Mouse (Mus musculus): Measurements from ENCODE around the gene Gm15217.

DNA sequence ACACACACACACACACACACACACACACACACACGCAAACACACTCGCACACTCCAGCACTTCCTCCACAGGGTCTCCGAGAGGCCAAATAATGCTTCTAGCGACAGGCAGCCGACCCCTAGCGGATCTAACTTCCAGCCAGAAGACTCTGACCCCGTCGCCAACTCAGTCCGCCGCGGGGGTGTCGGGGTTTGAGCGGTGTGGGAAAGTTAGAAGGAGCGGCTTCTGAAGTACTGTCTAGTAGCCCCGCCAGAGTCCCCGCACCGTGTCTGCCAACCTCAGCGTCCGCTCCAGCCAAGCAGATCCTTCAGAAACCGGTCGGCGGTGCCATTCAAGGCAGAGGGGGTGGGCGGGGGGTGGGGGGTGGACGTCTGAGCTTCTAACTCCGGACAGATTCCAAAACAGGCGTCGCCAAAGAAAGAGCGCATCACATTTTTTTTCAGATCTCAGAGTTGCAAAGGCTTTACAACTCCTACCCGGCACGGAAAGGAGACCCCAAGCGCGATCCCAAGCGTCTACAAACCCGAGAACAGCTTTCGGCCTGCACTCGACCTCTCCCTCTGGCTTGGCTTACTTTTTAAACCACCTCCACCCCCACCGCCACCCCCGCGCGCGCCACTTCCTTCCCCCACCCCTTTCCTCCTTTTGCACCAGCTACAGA lies 8.7 kb downstream of the Gm15217 start:
- peak; percentile 39; the same call in 1 of the 2 replicates for TF ChIP-seq POLR2A (IDR thresholded peaks at IDR 0.05; ENCODE audit: borderline replicate concordance, extremely low read depth, low read depth, low read length)
- no peak for TF ChIP-seq CTCF (IDR thresholded peaks at IDR 0.05; ENCODE audit: insufficient read depth, low read length)

Measured in lung, adult 2 months (tissue).